Mouse (Mus musculus): ENCODE measurements around the gene Gabarap. TPM values are rescaled to one million over a fixed set of nuclear protein-coding genes. Genes with fewer than 3 reads are reported as not detected.
A peak's percentile ranks its signal among the peaks of the same experiment; 100 is the strongest.
"Not testable (repeated sequence)": the region's sequence is repeated elsewhere in the genome, so short reads cannot be mapped to it uniquely, and the experiment has no call there.

Gene Gabarap
- total and polyA plus RNA-seq, 3 experiments, result 132 to 241 TPM; not detected in 1

DNA sequence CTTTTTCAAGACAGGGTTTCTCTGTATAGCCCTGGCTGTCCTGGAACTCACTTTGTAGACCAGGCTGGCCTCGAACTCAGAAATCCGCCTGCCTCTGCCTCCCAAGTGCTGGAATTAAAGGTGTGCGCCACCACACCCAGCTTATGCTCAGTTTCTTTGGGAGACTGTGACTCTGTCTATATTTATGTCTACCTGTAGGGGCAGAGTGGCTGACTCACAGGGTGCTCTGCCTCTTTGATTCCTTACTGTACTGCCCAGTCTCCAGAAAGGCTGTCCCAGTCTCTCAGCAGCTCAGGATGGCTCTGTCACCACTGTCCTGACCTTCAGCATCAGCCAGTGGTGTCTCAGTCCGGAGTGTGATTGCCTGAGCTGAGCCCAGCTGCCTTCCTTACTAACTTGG, 35.3 kb upstream of the Gabarap start:
- not testable (repeated sequence) for H3K36me3 ChIP-seq (ENCODE audit: control insufficient read depth in 1 of 2, insufficient read depth in 2 of 2, low read length in 2 of 2); H3K9me3 ChIP-seq (replicated peaks; ENCODE audit: insufficient read depth, low read length); H3K4me1 ChIP-seq (ENCODE audit: control insufficient read depth in 1 of 2, insufficient read depth in 2 of 2, low read length in 2 of 2); H3K4me3 ChIP-seq (ENCODE audit: control insufficient read depth in 1 of 2, insufficient read depth in 1 of 2, low read depth in 2 of 2, low read length in 2 of 2); H3K79me2 ChIP-seq (ENCODE audit: control insufficient read depth, insufficient read depth, low read length, poor library complexity); H3K27ac ChIP-seq (ENCODE audit: control insufficient read depth, low read depth, low read length); H3K9ac ChIP-seq (ENCODE audit: control insufficient read depth, low read depth, low read length, poor library complexity, severe bottlenecking); H3K27me3 ChIP-seq (ENCODE audit: control insufficient read depth in 1 of 2, insufficient read depth in 2 of 2, low read length in 2 of 2); DNase-seq (ENCODE audit: low read depth, low spot score)
- TF ChIP-seq CTCF (IDR thresholded peaks at IDR 0.05 in 2 of 3, conservative IDR thresholded peaks at IDR 0.05 in 1 of 3; ENCODE audit: control insufficient read depth in 1 of 3, insufficient read depth in 1 of 3, low read depth in 2 of 3, low read length in 3 of 3, poor library complexity in 1 of 3, severe bottlenecking in 1 of 3), result peak in 1 of 3 experiments; percentile 16; a peak in 2 of 6 replicates

DNA sequence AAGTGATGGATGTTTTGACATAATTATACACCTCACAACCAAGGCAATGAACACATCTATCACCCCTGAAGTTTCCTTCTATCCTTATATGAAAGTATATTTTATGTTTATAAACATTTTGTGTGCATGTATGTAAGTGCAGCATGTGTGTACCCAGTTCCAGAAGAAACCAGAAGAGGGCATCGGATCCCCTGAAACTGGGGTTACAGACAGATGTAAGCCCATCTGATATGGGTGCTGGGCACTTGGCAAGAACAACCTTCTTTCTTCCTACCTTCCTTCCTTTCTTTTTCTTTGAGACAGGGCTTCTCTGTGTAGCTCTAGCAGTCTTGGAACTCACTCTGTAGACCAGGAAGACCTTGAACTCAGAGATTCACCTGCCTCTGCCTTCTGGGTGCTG, 34.7 kb upstream of the Gabarap start:
- peaks cover 6 to 9% of the 10 kb centered on the region in 2 experiments for H3K4me1 ChIP-seq (ENCODE audit: control insufficient read depth in 1 of 2, insufficient read depth in 2 of 2, low read length in 2 of 2)
- H3K36me3 ChIP-seq (ENCODE audit: control insufficient read depth in 1 of 2, insufficient read depth in 2 of 2, low read length in 2 of 2), result no peaks in the 10 kb centered on the region
- no peaks in the 10 kb centered on the region for H3K79me2 ChIP-seq (ENCODE audit: control insufficient read depth, insufficient read depth, low read length, poor library complexity)
- no peak overlapping the region for H3K27ac ChIP-seq (ENCODE audit: control insufficient read depth, low read depth, low read length)
- TF ChIP-seq POLR2A (IDR thresholded peaks at IDR 0.05; ENCODE audit: control insufficient read depth in 1 of 2, insufficient read depth in 1 of 2, low read depth in 1 of 2, low read length in 2 of 2, poor library complexity in 1 of 2) (no peak), GATA1 (IDR thresholded peaks at IDR 0.05; ENCODE audit: low read depth, low read length) (peak; percentile 53), CHD1 (IDR thresholded peaks at IDR 0.05; ENCODE audit: low read depth, low read length) (no peak), CTCF (IDR thresholded peaks at IDR 0.05 in 2 of 3, conservative IDR thresholded peaks at IDR 0.05 in 1 of 3; ENCODE audit: control insufficient read depth in 1 of 3, insufficient read depth in 1 of 3, low read depth in 2 of 3, low read length in 3 of 3, poor library complexity in 1 of 3, severe bottlenecking in 1 of 3) (peak; percentile 34 to 65 (median 39)), BHLHE40 (IDR thresholded peaks at IDR 0.05; ENCODE audit: borderline replicate concordance, low read depth, low read length) (no peak), SMC3 (IDR thresholded peaks at IDR 0.05; ENCODE audit: low read depth, low read length) (peak; percentile 55; the same call in 1 of the 2 replicates), ZC3H11A (IDR thresholded peaks at IDR 0.05; ENCODE audit: low read depth, low read length) (peak; percentile 53), RAD21 (IDR thresholded peaks at IDR 0.05; ENCODE audit: low read depth, low read length) (peak; percentile 54), USF1 (IDR thresholded peaks at IDR 0.05; ENCODE audit: low read depth, low read length) (no peak), RCOR1 (IDR thresholded peaks at IDR 0.05; ENCODE audit: low read depth, low read length) (no peak)
- no peaks in the 10 kb centered on the region for H3K9me3 ChIP-seq (replicated peaks; ENCODE audit: insufficient read depth, low read length)
- no peak overlapping the region for H3K4me3 ChIP-seq (ENCODE audit: control insufficient read depth in 1 of 2, insufficient read depth in 1 of 2, low read depth in 2 of 2, low read length in 2 of 2)
- H3K9ac ChIP-seq (ENCODE audit: control insufficient read depth, low read depth, low read length, poor library complexity, severe bottlenecking), result no peak overlapping the region
- 0 out of 4 replicates have a peak, but pooled peaks cover 0 to 3% of the 10 kb centered on the region in 2 experiments for H3K27me3 ChIP-seq (ENCODE audit: control insufficient read depth in 1 of 2, insufficient read depth in 2 of 2, low read length in 2 of 2)
- DNase-seq (ENCODE audit: low read depth, low spot score), result peak; percentile 78

DNA sequence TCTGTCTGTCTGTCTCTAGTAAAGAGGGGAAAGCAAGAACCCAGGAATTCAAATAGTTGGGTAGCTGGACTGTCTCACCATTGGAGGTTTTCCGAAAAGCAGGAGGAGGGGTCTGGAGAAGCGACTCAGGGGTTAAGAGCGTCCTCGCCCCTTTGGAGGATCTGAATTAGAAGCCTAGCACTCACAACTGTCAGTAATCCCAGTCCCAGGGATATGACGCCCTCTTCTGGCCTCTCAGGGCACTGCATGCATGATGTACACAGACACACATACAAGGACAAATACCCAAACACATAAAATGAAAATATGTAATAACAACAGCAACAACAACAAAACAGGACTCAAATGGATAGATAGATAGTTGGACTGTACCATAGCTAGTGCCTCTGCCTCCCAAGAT, 30.3 kb upstream of the Gabarap start:
- Histone ChIP-seq H3K36me3 (ENCODE audit: control insufficient read depth in 1 of 2, insufficient read depth in 2 of 2, low read length in 2 of 2) (no peaks in the 10 kb centered on the region), H3K27ac (ENCODE audit: control insufficient read depth, low read depth, low read length) (no peak overlapping the region), H3K9ac (ENCODE audit: control insufficient read depth, low read depth, low read length, poor library complexity, severe bottlenecking) (no peak overlapping the region), H3K4me3 (ENCODE audit: control insufficient read depth in 1 of 2, insufficient read depth in 1 of 2, low read depth in 2 of 2, low read length in 2 of 2) (no peak overlapping the region), H3K9me3 (replicated peaks; ENCODE audit: insufficient read depth, low read length) (no peaks in the 10 kb centered on the region), H3K79me2 (ENCODE audit: control insufficient read depth, insufficient read depth, low read length, poor library complexity) (no peaks in the 10 kb centered on the region), H3K4me1 (ENCODE audit: control insufficient read depth in 1 of 2, insufficient read depth in 2 of 2, low read length in 2 of 2) (peaks cover 4 to 8% of the 10 kb centered on the region in 2 experiments; a peak in 3 of 4 replicates), H3K27me3 (ENCODE audit: control insufficient read depth in 1 of 2, insufficient read depth in 2 of 2, low read length in 2 of 2) (0 out of 4 replicates have a peak, but pooled peaks cover 0 to 3% of the 10 kb centered on the region in 2 experiments)
- DNase-seq (ENCODE audit: low read depth, low spot score), result peak; percentile 65
- TF ChIP-seq CTCF (IDR thresholded peaks at IDR 0.05 in 2 of 3, conservative IDR thresholded peaks at IDR 0.05 in 1 of 3; ENCODE audit: control insufficient read depth in 1 of 3, insufficient read depth in 1 of 3, low read depth in 2 of 3, low read length in 3 of 3, poor library complexity in 1 of 3, severe bottlenecking in 1 of 3), result peak; percentile 61 to 76 (median 65)
- TF ChIP-seq ZC3H11A (IDR thresholded peaks at IDR 0.05; ENCODE audit: low read depth, low read length), result peak; percentile 43
- no peak for TF ChIP-seq USF2 (IDR thresholded peaks at IDR 0.05; ENCODE audit: borderline replicate concordance in 1 of 2, insufficient read depth in 1 of 2, low read depth in 1 of 2, low read length in 2 of 2)
- TF ChIP-seq SMC3 (IDR thresholded peaks at IDR 0.05; ENCODE audit: low read depth, low read length), result peak; percentile 56
- TF ChIP-seq RAD21 (IDR thresholded peaks at IDR 0.05; ENCODE audit: low read depth, low read length), result peak; percentile 49
- TF ChIP-seq BHLHE40 (IDR thresholded peaks at IDR 0.05; ENCODE audit: borderline replicate concordance, low read depth, low read length), result no peak
- TF ChIP-seq MEF2A (IDR thresholded peaks at IDR 0.05; ENCODE audit: extremely low read depth, insufficient replicate concordance, low read depth, low read length, poor library complexity, severe bottlenecking), result no peak
